Mouse (Mus musculus): ENCODE results near the gene Zfp831.

Zfp831 gene

GRCm38 (mm10) chr2:174727114-174727823, 83.9 kb downstream of the Zfp831 start:
- no peak for DNase-seq (ENCODE audit: low spot score in 2 of 2)

GRCm38 (mm10) chr2:174731939-174732338, 88.6 kb downstream of the Zfp831 start:
- no peak for DNase-seq (ENCODE audit: low spot score in 2 of 2)

GRCm38 (mm10) chr2:174735270-174735669, 91.9 kb downstream of the Zfp831 start:
- DNase-seq (ENCODE audit: low spot score in 2 of 2) = no peak

- DNase-seq (ENCODE audit: low spot score in 2 of 2) = no peak
Measured at GRCm38 (mm10) chr2:174747182-174747581, 103.8 kb downstream of the Zfp831 start.

- no peak for DNase-seq (ENCODE audit: low spot score in 2 of 2)
Measured at GRCm38 (mm10) chr2:174748381-174748780, 105.0 kb downstream of the Zfp831 start.

GRCm38 (mm10) chr2:174753197-174753596, 109.9 kb downstream of the Zfp831 start:
- no peak for DNase-seq (ENCODE audit: low spot score in 2 of 2)

GRCm38 (mm10) chr2:174754231-174754630, 110.9 kb downstream of the Zfp831 start:
- DNase-seq (ENCODE audit: low spot score in 2 of 2) = no peak

GRCm38 (mm10) chr2:174759189-174759588, 115.9 kb downstream of the Zfp831 start:
- no peak for DNase-seq (ENCODE audit: low spot score in 2 of 2)

All from heart, adult 9 months (tissue).